Mouse (Mus musculus) intestine, embryonic 16.5 days (tissue): Measurements from ENCODE around the gene Ifitm6. TPM values are rescaled to one million over a fixed set of nuclear protein-coding genes. Genes with fewer than 3 reads are reported as not detected.

Source experiments
- ATAC-seq: fragments of 200-750 bp; cut with Nextera tagmentation; 2 replicates; pipeline ENCODE4 v1.8.0; 2017; ENCODE audit warnings: moderate TSS enrichment, moderate library complexity
- H3K27ac ChIP-seq: fragments of 300-500 bp; sonication (generic); 2 replicates; pipeline ENCODE4 v1.5.1; 2014; ENCODE audit warnings: mild to moderate bottlenecking, low read length
- H3K27me3 ChIP-seq: fragments of 300-500 bp; sonication (generic); replicated peaks from 2 replicates; pipeline ENCODE4 v1.6.1; 2014; ENCODE audit warnings: low read length, control low read depth, mixed read lengths; ENCODE audit not compliant: control insufficient read depth, insufficient read depth
- H3K36me3 ChIP-seq: fragments of 300-500 bp; sonication (generic); 2 replicates; pipeline ENCODE4 v1.6.1; 2014; ENCODE audit warnings: low read length, control low read depth; ENCODE audit not compliant: control insufficient read depth, insufficient read depth
- H3K4me1 ChIP-seq: fragments of 300-500 bp; sonication (generic); 2 replicates; pipeline ENCODE4 v1.6.1; 2014; ENCODE audit warnings: low read length, control low read depth, mixed read lengths; ENCODE audit not compliant: control insufficient read depth, insufficient read depth
- H3K4me2 ChIP-seq: fragments of 300-500 bp; sonication (generic); 2 replicates; pipeline ENCODE4 v1.6.1; 2014; ENCODE audit warnings: low read depth, low read length, control low read depth
- H3K4me3 ChIP-seq: fragments of 300-500 bp; sonication (generic); 2 replicates; pipeline ENCODE4 v1.5.1; 2014; ENCODE audit warnings: mild to moderate bottlenecking, low read length
- H3K9ac ChIP-seq: fragments of 300-500 bp; sonication (generic); 2 replicates; pipeline ENCODE4 v1.6.1; 2014; ENCODE audit warnings: low read depth, low read length
- H3K9me3 ChIP-seq: fragments of 300-500 bp; sonication (generic); 2 replicates; pipeline ENCODE4 v1.6.1; 2016; ENCODE audit warnings: low read length, control low read depth; ENCODE audit not compliant: control insufficient read depth
- WGBS: fragments of 180-500 bp; shearing (Covaris S2); extraction: QIAGEN DNeasy Blood & Tissue Kit; methylation state at CpG from one replicate; pipeline ENCODE4 v1.1.7; 2014; 5-methylcytosine and 5-hydroxymethylcytosine counted together
- polyA plus RNA-seq: library from polyadenylated mRNA; unstranded; fragments of >200 nt; fragmentation: Nextera tagmentation; extraction: Ambion mirVana; gene quantifications from 2 replicates; pipeline ENCODE4 v1.2.1, GENCODE M21; 2015

Gene Ifitm6
- polyA plus RNA-seq, 1 experiment from 2014 or later: 1.9 TPM

- Histone ChIP-seq H3K9me3 (no peaks in the 10 kb centered on the region), H3K4me1 (peaks cover 4% of the 10 kb centered on the region; the same call in 1 of the 2 replicates), H3K4me2 (no peak overlapping the region), H3K36me3 (no peaks in the 10 kb centered on the region), H3K27me3 (no peaks in the 10 kb centered on the region), H3K9ac (no peak overlapping the region), H3K27ac (no peak overlapping the region), H3K4me3 (no peak overlapping the region)
- 63% methylated on average over 3 of the region's 3 CpGs for WGBS
- no peak for ATAC-seq
Measured at GRCm38 (mm10) chr7:141030390-141030789, 12.7 kb upstream of the Ifitm6 start.

GRCm38 (mm10) chr7:141028831-141029230, 11.1 kb upstream of the Ifitm6 start, which contains the start of gene Gm17387:
Gene Gm17387 (plus strand): TSS chr7:141029131.
- no peak for ATAC-seq
- Histone ChIP-seq H3K4me2 (no peak within 1 kb of the TSS), H3K4me3 (no peak within 1 kb of the TSS), H3K4me1 (peaks cover 4% of the 10 kb centered on the region; the same call in 1 of the 2 replicates), H3K9ac (no peak within 1 kb of the TSS), H3K27ac (no peak within 1 kb of the TSS), H3K27me3 (no peaks in the 10 kb centered on the region), H3K36me3 (no peaks in the 10 kb centered on the region), H3K9me3 (no peaks in the 10 kb centered on the region)
- 92% methylated on average over 2 of the region's 2 CpGs for WGBS

- H3K9me3 ChIP-seq: no peaks in the 10 kb centered on the region
- no peak overlapping the region for H3K4me2 ChIP-seq
- 59% methylated on average over 5 of the region's 5 CpGs for WGBS
- H3K4me3 ChIP-seq: no peak overlapping the region
- no peak overlapping the region for H3K9ac ChIP-seq
- no peaks in the 10 kb centered on the region for H3K36me3 ChIP-seq
- ATAC-seq: no peak
- 0 out of 2 replicates have a peak overlapping the region, but pooled peaks have one; percentile 2 for H3K27ac ChIP-seq
- H3K27me3 ChIP-seq: no peaks in the 10 kb centered on the region
- peaks cover 4% of the 10 kb centered on the region; the same call in 1 of the 2 replicates for H3K4me1 ChIP-seq
Measured at GRCm38 (mm10) chr7:141026740-141027098, 9.0 kb upstream of the Ifitm6 start.

- Histone ChIP-seq H3K27ac (0 out of 2 replicates have a peak overlapping the region, but pooled peaks have one; percentile 2), H3K4me3 (no peak overlapping the region), H3K4me2 (no peak overlapping the region), H3K9ac (no peak overlapping the region), H3K9me3 (no peaks in the 10 kb centered on the region), H3K4me1 (peaks cover 4% of the 10 kb centered on the region; the same call in 1 of the 2 replicates), H3K27me3 (no peaks in the 10 kb centered on the region), H3K36me3 (no peaks in the 10 kb centered on the region)
- no peak for ATAC-seq
- WGBS: 51% methylated on average over 6 of the region's 6 CpGs
Measured at GRCm38 (mm10) chr7:141026097-141026739, 8.5 kb upstream of the Ifitm6 start.

GRCm38 (mm10) chr7:141024865-141025838, 7.4 kb upstream of the Ifitm6 start:
- H3K27ac ChIP-seq: no peak overlapping the region; the same call in 1 of the 2 replicates
- no peaks in the 10 kb centered on the region for H3K36me3 ChIP-seq
- ATAC-seq: no peak
- no peaks in the 10 kb centered on the region for H3K9me3 ChIP-seq
- peaks cover 4% of the 10 kb centered on the region; the same call in 1 of the 2 replicates for H3K4me1 ChIP-seq
- H3K4me2 ChIP-seq: no peak overlapping the region
- no peak overlapping the region for H3K4me3 ChIP-seq
- no peak overlapping the region for H3K9ac ChIP-seq
- 48% methylated on average over 6 of the region's 6 CpGs for WGBS
- no peaks in the 10 kb centered on the region for H3K27me3 ChIP-seq

GRCm38 (mm10) chr7:141021489-141022449, 4.0 kb upstream of the Ifitm6 start:
- ATAC-seq: no peak
- Histone ChIP-seq H3K4me2 (no peak overlapping the region), H3K27me3 (no peaks in the 10 kb centered on the region), H3K4me3 (no peak overlapping the region), H3K27ac (no peak overlapping the region), H3K36me3 (no peaks in the 10 kb centered on the region), H3K4me1 (peaks cover 4% of the 10 kb centered on the region; the same call in 1 of the 2 replicates), H3K9me3 (no peaks in the 10 kb centered on the region), H3K9ac (no peak overlapping the region)
- 77% methylated on average over 14 of the region's 14 CpGs for WGBS

- Histone ChIP-seq H3K4me1 (no peaks in the 10 kb centered on the region), H3K4me3 (no peak overlapping the region), H3K9ac (no peak overlapping the region), H3K27me3 (no peaks in the 10 kb centered on the region), H3K27ac (no peak overlapping the region), H3K9me3 (no peaks in the 10 kb centered on the region), H3K36me3 (no peaks in the 10 kb centered on the region), H3K4me2 (no peak overlapping the region)
- 92% methylated on average over 5 of the region's 5 CpGs for WGBS
- no peak for ATAC-seq
Measured at GRCm38 (mm10) chr7:141019028-141019427, 1.3 kb upstream of the Ifitm6 start.

- Histone ChIP-seq H3K9ac (no peak overlapping the region), H3K9me3 (no peaks in the 10 kb centered on the region), H3K36me3 (no peaks in the 10 kb centered on the region), H3K4me3 (no peak overlapping the region), H3K4me1 (no peaks in the 10 kb centered on the region), H3K27ac (no peak overlapping the region), H3K27me3 (no peaks in the 10 kb centered on the region), H3K4me2 (no peak overlapping the region)
- WGBS: 82% methylated on average over 10 of the region's 10 CpGs
- ATAC-seq: 0 out of 2 replicates have a peak, but pooled peaks have one; percentile 23
Measured at GRCm38 (mm10) chr7:141016707-141017697, 722 bp downstream of the Ifitm6 start.
